Mouse (Mus musculus) heart, adult 11 months (tissue): ENCODE measurements around the gene Gga3.

Source experiments
- DNase-seq: peaks from one replicate; pipeline ENCODE4 v3.0.0; 2022

The Gga3 gene

DNA sequence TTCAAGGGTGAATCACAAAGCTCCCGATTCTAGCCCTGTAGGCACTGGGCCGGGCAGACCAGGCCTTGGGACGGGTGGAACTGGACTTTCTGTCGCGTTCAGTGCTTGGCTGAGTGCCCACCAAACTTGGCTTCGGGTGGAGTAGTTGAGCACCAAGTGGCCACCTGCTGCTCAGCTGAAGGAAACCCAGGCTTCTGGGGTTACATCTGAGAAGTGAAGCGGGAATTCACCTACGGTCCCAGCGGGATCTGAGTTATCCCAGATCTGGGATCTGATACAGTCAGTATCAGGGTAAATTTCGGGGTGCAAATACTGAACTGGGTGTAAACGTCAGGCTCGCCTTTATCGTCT lies 8.2 kb upstream of the Gga3 start:
- DNase-seq: peak; percentile 98

DNA sequence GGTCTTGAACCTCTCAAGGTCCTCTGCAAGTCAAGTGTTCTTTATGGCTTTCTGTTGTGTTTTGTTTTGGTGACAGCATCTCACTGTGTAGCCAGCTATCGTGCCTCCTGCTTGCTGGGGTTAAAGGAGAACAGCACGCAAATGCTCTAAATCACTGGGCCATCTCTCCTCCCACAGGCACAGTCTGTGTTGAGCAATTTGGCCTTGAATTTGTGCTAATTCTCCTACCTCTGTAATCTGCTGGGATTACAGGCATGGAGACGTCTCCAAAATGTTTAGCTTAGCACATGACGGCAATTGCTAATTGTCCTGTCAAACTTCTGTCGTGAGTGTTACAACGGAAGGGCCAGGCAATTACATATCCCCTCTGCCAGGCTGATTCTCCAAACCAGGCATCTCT lies 7.3 kb upstream of the Gga3 start:
- no peak for DNase-seq

DNA sequence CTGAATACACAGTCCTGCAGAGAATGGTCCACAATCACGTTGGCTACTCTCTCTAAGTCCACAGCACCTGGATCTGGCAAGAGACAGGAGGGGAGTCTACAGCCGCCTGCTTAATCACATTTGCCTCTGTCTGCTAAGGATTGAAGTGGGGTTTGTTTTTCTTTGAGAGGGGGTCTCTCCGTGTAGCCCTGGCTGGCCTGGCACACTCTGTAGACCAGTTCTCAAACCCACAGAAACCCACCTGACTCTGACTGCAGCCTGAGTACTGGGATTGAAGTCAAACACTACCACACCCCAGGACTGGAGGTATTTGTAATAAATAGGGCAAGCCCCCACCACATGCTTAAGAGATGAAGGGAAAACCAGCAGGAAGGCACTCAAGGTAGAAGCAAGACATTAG lies 5.7 kb upstream of the Gga3 start:
- DNase-seq: peak; percentile 91

DNA sequence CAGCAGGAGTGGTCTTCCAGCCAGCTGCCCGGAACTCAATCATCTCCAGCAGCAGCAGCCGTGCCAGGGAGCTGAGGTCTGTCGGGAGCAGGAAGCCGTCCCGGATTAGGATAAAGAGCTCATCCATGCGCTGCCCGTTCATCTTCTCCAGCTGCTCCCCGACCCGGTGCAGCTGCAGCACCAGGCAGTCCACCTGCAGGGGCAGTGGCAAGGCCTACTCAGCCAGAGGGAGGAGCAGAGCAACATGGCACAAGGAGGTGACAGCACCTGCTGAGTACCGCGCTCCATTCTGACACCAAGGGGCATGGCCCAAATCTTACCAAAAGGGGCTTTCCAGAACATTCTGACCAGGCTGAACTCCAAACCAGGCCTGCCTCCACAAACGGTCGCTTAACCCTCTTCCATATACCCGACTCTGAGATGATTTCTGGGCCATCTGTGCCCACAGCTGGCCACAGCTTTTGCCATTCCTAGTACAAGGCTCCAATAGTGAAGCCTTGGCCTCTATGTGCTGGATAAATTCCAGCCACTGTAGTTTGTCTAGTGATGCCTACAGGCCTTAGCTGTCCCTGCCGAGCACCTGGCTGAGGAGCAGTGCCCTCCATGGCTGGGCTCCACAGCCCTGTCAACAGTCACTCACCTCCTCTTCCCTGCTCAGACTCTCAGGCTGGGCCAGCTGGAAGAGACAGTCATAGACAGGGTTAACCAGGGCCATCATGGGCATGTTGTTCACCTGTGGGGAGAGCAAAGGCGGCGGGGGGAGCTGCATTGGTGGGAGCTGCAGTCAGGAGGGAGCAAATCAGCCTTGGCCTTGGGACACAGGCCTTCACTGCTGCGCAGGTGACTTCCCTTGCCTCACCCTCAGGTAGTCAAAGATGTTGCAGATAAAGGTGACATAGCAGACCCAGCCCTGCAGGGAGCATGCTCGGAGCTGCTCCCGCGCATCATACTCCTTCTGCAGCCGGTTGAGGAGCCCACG lies 4.9 kb upstream of the Gga3 start:
- DNase-seq: peak; percentile 92

DNA sequence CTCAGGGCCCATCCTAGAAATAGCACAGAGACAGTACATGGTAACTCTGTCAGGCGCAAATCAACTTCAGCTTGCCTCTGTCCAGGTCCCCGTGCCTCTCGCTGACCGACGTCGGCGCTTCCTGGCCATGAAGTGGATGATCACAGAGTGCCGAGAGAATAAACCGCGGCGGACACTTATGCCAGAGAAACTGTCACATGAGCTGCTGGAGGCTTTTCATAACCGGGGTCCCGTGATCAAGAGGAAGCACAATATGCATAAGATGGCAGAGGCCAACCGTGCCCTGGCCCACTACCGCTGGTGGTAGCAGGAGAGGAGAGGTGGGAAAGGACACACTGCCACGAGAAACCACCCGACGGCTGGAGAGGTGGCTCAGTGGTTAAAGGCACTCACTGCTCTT lies 2.9 kb upstream of the Gga3 start:
- DNase-seq: no peak

DNA sequence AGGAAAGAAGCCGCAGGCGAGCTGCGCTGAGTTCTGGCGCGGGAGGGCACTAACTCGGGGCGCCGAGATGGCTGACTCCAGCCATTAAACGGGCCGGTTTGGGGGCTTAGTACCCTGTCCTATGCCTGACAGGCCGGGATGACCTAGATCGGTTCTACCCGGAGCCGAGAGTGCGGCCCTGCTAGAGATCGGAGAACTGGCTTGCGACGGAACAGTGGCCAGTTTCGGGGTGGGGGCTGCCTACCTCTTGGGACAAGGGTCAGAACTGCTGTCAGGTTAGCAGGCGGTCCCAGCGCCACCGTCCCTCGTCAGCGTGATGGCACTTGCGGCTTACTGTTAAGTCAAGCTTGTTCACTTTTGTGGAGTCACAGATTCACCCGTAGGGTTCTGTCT lies 449 bp upstream of the Gga3 start:
- DNase-seq: no peak

DNA sequence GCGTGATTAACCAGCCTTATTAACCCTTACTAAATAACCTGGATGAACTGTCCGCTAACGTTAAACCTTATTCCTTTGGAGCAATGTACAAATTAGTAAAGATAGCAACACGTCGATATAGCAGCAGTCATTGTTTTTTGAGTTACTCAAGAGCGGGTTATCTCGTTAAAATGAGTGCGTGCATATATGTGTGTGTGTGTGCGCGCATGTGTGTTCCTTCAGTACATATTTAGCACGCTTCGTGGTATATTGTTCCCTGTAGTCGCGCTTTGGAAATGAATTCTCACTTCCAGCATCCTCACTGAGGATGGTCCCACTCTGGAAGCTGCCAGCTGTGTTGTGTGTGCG lies 749 bp downstream of the Gga3 start:
- DNase-seq: no peak

DNA sequence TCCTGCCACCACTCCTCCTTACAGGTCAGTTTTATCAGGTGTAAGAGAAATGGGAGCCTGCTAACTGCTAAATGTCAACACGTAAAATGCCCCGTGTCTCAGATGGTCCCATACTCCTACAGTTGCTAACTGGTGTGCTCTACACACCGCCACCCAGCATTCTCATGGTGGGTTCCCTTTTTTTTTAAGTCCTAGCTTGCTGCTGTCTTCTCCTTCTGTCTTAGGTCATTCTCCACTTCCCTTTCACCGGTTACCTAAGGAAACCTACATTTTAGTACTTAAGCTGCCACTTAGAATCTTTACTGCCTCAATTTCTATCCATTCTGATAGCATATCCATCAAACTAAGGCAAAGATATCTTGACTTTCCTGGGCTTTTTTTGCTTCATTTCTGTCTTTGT lies 2.7 kb downstream of the Gga3 start:
- no peak for DNase-seq

DNA sequence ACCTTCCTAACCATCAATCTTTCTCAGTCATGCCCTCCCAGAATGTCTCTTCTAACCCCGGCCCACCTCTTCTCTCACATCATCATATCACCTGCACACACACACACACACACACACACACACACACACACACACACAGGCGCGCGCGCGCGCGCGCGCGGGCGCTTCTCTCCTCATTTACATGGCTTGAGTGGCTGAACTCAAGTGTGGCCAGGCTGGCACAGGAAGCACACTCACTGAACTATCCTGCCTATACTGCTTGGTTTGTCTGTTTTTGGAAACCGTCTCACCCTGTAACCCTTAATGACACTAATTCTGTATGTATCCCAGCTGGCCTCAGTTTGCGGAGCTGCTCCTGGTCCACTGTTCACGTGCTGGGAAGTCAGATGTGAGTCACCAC lies 3.1 kb downstream of the Gga3 start:
- DNase-seq: no peak

DNA sequence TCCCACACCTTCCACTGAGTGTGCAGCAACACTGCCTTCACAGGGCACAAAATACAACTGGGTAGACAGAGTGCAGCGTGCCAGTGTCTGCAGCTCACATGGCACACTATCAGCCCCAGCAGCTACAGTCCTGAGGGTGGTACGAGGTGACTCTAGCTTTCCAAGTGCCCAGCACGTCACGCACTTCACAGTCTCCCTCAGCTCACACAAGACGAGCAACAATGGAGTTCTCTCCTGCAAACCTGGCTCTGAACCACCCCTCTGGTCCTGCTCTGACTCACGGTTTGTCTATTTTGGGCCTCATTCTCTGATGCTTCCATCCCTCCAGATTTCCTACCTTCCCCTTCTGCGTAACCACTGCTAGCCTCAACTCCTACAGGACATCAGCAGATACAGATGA lies 4.1 kb downstream of the Gga3 start:
- DNase-seq: no peak

DNA sequence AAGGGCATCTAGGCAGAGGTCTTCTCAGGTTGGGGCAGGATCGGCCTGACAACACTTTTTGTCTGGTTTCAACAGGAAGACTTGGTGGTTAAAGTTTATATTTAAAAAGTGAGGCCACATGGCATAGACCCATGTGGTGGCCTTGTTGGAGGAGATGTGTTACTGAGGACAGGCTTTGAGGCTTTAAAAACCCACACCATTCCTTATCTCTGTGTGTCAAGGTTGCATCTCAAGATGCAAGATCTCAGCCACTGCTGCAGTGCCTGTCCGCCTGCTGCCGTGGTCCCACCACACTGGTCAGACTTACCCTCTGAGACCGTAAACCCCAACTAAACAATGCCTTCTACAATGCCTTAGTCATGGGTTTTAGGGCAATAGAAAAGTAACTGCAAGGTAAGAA lies 5.5 kb downstream of the Gga3 start:
- no peak for DNase-seq

DNA sequence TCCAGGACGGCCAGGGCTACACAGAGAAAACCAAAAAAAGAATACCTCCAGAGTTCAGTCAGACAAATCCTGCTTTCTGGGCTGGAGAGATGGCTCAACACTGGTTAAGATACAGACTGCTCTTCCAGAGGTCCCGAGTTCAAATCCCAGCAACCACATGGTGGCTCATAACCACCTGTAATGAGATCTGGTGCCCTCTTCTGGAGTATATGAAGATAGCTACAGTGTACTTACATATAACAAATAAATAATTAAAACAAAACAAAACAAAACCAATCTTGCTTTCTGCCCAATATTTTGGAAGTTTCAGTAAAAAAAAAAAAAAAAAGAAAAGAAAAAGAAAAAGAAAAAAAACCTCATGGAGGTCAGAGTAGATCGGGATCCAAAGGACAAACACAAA lies 8.6 kb downstream of the Gga3 start:
- DNase-seq: no peak

DNA sequence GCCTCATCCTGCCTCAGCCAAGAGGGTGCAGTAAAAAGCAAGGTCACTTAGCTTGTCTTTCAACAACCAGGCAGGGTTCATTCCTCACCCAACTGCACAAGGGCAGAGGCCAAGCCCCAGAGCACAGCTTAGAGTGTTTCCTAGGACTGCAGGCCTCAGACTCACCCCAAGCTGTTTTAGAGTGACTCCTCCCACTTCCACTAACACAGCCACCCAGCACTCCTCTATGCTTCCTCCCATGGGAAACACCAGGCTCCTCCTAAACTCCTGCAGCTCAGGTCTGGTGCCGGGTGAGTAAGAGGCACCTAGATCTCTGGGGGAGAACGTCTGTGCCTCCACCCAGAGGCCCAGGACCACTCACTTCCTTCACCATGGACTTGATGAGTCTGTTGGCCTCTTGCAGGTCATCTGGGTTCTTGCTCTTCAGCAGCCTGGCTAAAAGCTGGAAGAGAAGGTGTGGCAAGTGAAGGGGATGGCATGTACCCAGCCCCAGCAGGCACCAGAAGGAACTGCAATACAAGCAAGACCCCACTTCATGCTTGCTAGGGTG lies 13.2 kb downstream of the Gga3 start:
- no peak for DNase-seq

DNA sequence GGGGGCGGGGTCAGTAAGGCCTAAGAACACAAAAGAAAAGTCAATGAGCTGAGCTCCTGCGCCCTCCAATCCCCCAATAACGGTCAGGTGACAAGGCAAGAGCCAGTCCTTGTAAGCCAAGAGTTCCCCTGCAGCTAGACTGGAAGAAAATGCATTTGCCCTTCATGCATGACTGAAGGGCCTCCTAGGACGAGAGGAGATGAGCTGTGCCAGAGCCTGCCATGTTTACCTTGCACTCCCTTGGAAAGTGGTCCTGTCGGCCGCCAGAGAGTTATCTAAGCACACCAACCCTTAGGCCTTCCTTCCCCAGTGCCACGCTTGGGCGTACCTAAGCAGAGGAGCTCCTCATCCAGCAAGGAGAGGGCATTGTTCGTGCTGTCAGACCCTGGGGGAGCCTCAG lies 15.9 kb downstream of the Gga3 start:
- DNase-seq: no peak

DNA sequence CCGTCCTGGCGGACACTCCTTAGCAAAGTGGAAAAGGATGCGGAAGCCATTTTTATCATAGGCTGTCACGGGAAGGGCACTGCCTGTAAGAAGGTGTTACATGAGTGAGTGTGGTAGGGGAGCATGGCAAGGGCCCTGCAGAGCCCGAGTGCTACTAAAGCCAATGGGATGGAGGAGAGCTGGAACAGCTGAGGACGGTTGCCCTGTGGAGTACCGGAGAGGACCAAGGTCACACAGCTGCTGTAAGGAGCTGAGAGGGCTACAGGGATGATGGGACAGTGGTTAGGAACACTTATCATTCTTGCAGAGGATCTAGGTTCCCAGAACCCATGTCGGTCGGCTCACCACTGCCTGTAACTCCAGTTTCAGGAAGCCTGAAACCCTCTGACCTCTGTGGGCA lies 17.4 kb downstream of the Gga3 start:
- peak; percentile 88 for DNase-seq

DNA sequence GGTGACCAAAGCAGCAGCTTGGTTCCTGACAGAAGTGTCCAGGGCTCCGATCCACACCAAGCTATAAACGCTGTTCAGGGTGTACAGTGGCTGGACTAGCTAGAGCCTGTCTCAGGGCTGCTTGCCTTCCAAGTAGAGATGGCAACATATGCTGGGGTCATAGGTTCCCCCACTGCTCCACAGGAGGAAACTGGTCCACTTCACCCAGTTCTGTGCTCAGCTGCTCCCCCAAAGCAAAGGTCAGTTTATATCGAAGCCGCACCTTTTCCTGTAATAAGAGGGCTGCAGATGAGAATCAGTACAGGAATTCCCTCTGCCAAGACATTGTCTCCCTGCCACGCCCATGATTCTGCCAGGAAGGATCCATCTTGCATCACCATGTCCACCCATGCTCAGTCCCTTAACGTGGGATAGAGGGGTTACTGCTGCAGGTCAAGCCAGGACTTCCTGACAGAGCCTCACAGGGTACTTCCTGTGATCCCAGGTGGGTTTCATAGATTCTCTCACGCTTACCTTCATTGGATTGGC lies 18.2 kb downstream of the Gga3 start:
- DNase-seq: peak; percentile 87

DNA sequence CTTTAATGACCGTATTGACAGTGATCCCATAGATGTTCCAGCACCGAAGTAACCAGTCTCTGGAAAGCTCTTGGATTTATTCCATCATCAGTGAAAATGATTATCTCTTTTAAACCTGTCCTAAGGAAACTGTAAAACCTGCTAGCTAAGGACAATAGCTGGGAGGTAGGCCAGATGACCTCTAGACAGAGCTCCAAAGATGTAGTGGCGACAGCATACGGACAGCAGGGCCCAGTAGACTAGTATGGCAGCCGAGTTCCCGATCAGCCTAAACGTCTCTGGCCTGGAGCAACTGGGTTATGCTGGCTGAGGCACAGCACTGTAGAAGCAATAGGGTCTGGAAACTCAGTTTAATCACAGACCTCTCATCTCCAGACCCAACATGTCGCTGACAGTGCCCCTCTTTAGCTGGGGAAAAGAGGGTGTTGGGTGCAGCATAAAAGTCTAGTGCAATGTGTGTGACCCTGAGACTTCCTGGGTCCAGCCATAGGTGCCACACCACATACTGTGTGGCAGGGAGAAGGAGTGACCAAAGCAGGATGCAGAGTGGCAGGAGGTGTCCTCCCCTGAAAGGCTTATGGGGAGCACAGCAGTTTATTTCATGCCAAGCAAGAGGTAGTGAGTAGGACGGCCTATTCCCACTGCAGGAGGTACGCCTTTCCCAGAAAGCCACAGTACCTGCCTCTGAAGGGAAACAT lies 19.3 kb downstream of the Gga3 start:
- DNase-seq: no peak

DNA sequence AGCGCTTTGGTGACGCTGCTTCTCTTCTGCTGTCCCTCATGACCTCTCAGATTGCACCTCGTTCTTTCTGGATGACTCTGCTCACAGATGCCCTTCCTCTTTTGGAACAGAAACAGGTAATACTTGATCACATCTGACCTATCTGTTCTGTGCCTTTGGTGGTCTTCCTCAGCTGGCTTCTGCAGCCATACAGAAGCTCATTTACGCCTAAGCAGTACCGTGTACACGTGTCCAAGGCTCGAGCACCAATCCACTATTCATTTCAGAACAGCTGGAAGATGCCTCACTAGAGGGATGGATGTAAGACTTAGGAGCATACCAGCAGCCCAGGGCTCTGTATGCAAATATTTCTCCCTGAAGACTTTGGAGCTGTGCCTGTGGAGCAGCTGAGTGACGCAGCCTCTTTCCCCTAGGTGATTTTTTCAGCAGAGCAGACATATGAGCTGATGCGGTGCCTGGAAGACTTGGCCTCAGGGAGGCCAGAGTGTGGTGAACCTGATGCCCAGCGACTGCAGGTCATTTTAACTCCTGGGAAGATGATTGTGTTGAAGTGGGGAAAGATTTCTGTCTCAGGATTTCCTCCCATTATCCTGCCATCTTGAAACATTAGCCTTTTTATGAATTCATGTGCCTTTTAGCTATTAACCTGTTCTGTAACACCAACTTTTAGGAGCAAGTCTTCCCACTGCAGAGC lies 20.8 kb downstream of the Gga3 start:
- DNase-seq: no peak

DNA sequence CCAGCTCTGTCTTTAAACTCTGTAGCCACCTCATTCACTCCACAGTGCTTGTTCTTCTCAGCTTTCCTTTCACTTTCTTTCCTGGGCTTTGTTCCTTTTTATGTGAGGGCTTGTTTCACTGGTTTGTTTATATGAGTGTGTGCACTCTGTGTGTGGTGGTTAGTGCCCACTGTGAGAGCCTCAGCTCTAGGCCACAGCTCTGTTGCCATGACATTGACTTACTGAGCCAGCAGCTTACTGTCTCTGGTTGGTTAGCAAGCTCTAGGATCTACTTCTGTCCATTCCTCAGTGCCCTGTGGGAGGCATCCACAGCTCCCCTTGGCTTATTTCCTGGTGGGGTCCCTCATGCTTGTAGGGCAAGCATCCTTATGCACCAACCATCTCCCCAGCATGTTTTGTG lies 24.8 kb downstream of the Gga3 start:
- DNase-seq: no peak

DNA sequence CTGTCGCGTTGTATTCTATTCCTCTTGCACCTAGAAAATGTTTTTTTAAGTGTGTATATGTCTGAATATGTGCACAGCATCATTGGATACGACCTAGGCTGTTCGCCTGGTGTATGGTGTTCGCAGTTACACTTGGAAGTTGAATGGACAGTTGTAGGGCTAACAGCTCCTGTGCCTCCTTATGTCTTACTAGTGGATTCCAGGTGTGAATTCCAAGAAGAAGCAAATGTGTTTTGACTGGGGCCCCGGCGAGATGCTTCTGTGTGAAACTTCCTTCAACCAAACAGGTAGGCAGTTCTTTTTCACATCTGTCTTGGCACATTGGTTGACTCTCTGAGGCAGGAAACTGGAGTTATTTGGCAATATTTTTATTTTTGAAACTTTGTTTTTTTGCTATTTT lies 38.9 kb downstream of the Gga3 start:
- DNase-seq: no peak

DNA sequence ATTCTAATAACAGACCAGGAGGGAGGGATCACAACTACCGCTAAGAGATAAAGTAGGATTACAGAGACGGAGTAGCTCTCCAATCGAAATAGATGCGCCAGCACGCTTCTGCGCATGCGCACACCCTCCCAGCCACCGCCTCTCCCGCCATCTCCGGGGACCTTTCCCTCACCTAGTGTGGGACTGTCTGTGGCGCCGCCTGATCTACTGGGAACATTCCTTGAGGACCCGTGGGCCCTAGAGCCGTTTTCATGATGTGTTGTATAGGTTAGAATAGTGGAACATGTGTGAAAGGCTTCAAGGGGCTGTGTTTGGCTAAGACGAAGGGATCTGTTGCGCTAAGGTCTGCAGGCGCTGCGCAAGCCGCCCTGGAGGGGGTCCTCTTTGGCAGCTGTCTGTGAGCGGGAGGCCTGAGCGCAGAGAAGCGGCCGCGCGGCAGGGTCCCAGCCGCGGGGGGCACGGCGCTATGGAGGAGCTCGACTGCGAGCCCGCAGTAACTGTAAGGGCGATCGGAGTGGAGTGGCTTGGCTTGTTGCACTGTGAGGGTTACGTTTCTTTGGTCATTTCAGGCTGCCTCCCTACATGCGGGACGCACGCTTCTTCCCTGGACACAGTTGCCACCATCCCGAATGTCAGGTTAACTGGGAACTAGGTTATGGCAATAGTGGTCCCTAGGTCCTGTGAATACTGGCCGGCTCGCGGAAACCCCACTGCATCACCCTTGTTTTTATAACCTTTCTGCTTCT lies 39.6 kb downstream of the Gga3 start, which contains the start of gene Nup85:
Nup85 (plus strand) TSS at position 371 of the 746 bp plus-strand sequence.
- DNase-seq: peak; percentile 100

DNA sequence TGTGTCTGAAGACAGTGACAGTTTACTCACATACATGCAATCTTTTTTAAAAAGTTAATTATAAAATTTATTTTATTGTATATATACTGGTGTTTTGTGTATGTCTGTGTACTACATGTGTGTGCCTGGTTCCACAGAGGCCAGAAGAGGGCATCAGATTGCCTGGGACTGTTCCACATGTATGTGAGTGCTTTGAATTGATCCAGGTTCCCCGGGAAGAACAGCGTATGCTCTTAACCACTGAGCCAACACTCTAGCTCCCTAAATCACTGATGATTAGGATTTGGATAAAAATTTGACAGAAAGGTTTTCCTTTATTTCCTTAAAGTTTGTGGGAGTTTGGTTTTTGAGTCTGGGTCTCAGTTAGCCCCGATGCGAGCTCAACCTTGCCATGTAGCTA lies 40.4 kb downstream of the Gga3 start:
- DNase-seq: peak; percentile 86

DNA sequence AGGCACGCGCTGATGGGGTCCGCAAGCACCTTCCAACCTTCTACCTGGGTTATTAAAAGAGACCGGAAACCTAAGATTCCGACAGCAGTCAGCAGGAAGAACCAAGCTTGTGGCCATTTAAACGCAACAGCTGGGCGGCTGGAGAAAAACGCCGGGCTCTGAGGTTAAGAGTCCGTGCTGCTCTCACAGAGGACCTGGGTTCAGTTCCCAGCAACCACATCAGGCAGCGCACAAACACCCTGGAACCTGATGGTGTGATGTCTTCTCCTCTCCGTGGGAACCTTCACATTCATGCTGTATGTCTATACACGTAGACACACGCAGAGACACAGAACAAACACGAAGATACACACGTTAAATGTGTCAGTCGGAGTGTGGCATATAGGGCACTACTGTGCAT lies 48.1 kb downstream of the Gga3 start:
- DNase-seq: no peak
